8 mouse cellular contexts compared by ENCODE assay signal in the genomic region with DNA sequence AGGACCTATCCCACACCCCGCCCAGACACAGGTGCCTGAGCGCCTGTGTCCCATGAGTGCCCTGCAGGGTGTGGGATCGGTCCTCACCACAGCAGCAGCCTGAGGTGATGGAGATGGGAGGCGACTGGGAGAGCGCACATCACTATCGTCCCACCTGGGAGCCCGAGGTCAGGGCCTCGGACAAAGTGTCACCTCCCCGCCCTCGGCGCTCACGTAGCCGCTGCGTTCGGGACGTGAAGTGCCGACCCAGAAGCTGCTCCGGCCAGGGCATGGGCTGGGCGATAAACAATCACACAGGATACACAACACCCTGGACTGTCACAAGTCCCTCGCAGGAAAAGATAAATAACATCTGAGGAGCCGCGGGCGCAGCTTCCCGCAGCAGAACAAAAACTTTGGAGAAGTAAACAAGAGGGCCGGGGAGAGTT. TPM values are rescaled to one million over a fixed set of nuclear protein-coding genes. Genes with fewer than 3 reads are reported as not detected.
DNase-seq lines count a peak whose midpoint lies in the region; ATAC-seq lines count a peak whose summit lies in the region.

No protein-coding gene starts in this region.

- peak; percentile 40 for DNase-seq in ES-CJ7 (ENCODE audit: low read depth, low spot score)
- no peak for DNase-seq in liver, embryonic 13.5 days
- no peak for DNase-seq in urinary bladder, postnatal 4 days (ENCODE audit: low spot score in 2 of 2)
- no peak for DNase-seq in gastrocnemius, adult 18-20 months (ENCODE audit: low spot score)
- no peak for DNase-seq in layer of hippocampus, adult 9-10 months (ENCODE audit: low spot score)

- H3K9me3 ChIP-seq in embryonic facial prominence, embryonic 13.5 days: 0 out of 2 replicates have a peak, but pooled peaks cover 6% of the 10 kb centered on the region
- no peaks in the 10 kb centered on the region for H3K9me3 ChIP-seq in hindbrain, embryonic 16.5 days (ENCODE audit: control insufficient read depth, low read length)
- 0 out of 2 replicates have a peak, but pooled peaks cover 4% of the 10 kb centered on the region for H3K9me3 ChIP-seq in liver, embryonic 13.5 days (replicated peaks)
- 0 out of 2 replicates have a peak, but pooled peaks cover 4% of the 10 kb centered on the region for H3K9me3 ChIP-seq in neural tube, embryonic 13.5 days

- no peaks in the 10 kb centered on the region for H3K36me3 ChIP-seq in embryonic facial prominence, embryonic 13.5 days
- H3K36me3 ChIP-seq in hindbrain, embryonic 16.5 days (ENCODE audit: control insufficient read depth, insufficient read depth, low read length): no peaks in the 10 kb centered on the region
- H3K36me3 ChIP-seq in liver, embryonic 13.5 days: no peaks in the 10 kb centered on the region
- no peaks in the 10 kb centered on the region for H3K36me3 ChIP-seq in neural tube, embryonic 13.5 days

- H3K27ac ChIP-seq in embryonic facial prominence, embryonic 13.5 days: no peak overlapping the region
- H3K27ac ChIP-seq in hindbrain, embryonic 16.5 days (ENCODE audit: low read depth, low read length): no peak overlapping the region
- H3K27ac ChIP-seq in liver, embryonic 13.5 days: no peak overlapping the region
- H3K27ac ChIP-seq in neural tube, embryonic 13.5 days (replicated peaks): no peak overlapping the region

- peak overlapping the region; percentile 52 for H3K4me2 ChIP-seq in embryonic facial prominence, embryonic 13.5 days
- peak overlapping the region; percentile 39 for H3K4me2 ChIP-seq in hindbrain, embryonic 16.5 days (ENCODE audit: low read length)
- peak overlapping the region; percentile 44 for H3K4me2 ChIP-seq in liver, embryonic 13.5 days
- peak overlapping the region; percentile 39 for H3K4me2 ChIP-seq in neural tube, embryonic 13.5 days

- ATAC-seq in embryonic facial prominence, embryonic 13.5 days (ENCODE audit: insufficient number of reproducible peaks, insufficient read depth, low FRiP score, low TSS enrichment, low read depth): peak; percentile 32; the same call in 1 of the 2 replicates
- no peak for ATAC-seq in hindbrain, embryonic 16.5 days
- peak; percentile 34; the same call in 1 of the 2 replicates for ATAC-seq in liver, embryonic 13.5 days (ENCODE audit: low read depth)
- no peak for ATAC-seq in neural tube, embryonic 13.5 days (ENCODE audit: low read depth)

- H3K9ac ChIP-seq in embryonic facial prominence, embryonic 13.5 days: no peak overlapping the region
- H3K9ac ChIP-seq in hindbrain, embryonic 16.5 days (ENCODE audit: low read depth, low read length): no peak overlapping the region
- no peak overlapping the region for H3K9ac ChIP-seq in liver, embryonic 13.5 days
- no peak overlapping the region for H3K9ac ChIP-seq in neural tube, embryonic 13.5 days

- H3K27me3 ChIP-seq in embryonic facial prominence, embryonic 13.5 days: peaks cover 60% of the 10 kb centered on the region
- peaks cover 19% of the 10 kb centered on the region for H3K27me3 ChIP-seq in hindbrain, embryonic 16.5 days (replicated peaks; ENCODE audit: control insufficient read depth, insufficient read depth, low read length)
- peaks cover 57% of the 10 kb centered on the region for H3K27me3 ChIP-seq in liver, embryonic 13.5 days
- peaks cover 63% of the 10 kb centered on the region for H3K27me3 ChIP-seq in neural tube, embryonic 13.5 days

- 1% methylated on average over 25 of the region's 25 CpGs for whole genome bisulfite sequencing in embryonic facial prominence, embryonic 13.5 days
- WGBS in hindbrain, embryonic 16.5 days: under 1% methylated on average over 25 of the region's 25 CpGs
- WGBS in liver, embryonic 13.5 days (ENCODE audit: insufficient replicate concordance): under 1% methylated on average over 25 of the region's 25 CpGs
- WGBS in neural tube, embryonic 13.5 days: under 1% methylated on average over 25 of the region's 25 CpGs

- peak overlapping the region; percentile 23 for H3K4me3 ChIP-seq in embryonic facial prominence, embryonic 13.5 days
- H3K4me3 ChIP-seq in hindbrain, embryonic 16.5 days (ENCODE audit: low read length): peak overlapping the region; percentile 7; the same call in 1 of the 2 replicates
- H3K4me3 ChIP-seq in liver, embryonic 13.5 days (replicated peaks): peak overlapping the region; percentile 19; the same call in 1 of the 2 replicates
- H3K4me3 ChIP-seq in neural tube, embryonic 13.5 days: peak overlapping the region; percentile 13

- peaks cover 20% of the 10 kb centered on the region for H3K4me1 ChIP-seq in embryonic facial prominence, embryonic 13.5 days
- peaks cover 14% of the 10 kb centered on the region for H3K4me1 ChIP-seq in hindbrain, embryonic 16.5 days (ENCODE audit: control insufficient read depth, insufficient read depth, low read depth, low read length)
- H3K4me1 ChIP-seq in liver, embryonic 13.5 days (replicated peaks): peaks cover 2% of the 10 kb centered on the region
- H3K4me1 ChIP-seq in neural tube, embryonic 13.5 days (replicated peaks): peaks cover 24% of the 10 kb centered on the region

RNA-seq across cellular contexts. Expression of a gene that starts 27.1 kb away (rescaled TPM):
- polyA plus RNA-seq in embryonic facial prominence, embryonic 13.5 days (2015; fragmentation: Nextera tagmentation; extraction: Ambion mirVana): 8.8 and 10.0 TPM in 2 replicates
- polyA plus RNA-seq in hindbrain, embryonic 16.5 days (2015; fragmentation: Nextera tagmentation; extraction: Ambion mirVana): 14.6 and 15.1 TPM in 2 replicates
- 2.4 and 2.8 TPM in 2 replicates for polyA plus RNA-seq in liver, embryonic 13.5 days (2015; fragmentation: Nextera tagmentation; extraction: Ambion mirVana)
- polyA plus RNA-seq in neural tube, embryonic 13.5 days (2015; fragmentation: Nextera tagmentation; extraction: Ambion mirVana): 11.2 and 12.3 TPM in 2 replicates
- 10 to 100 TPM; 25.8 to 28.7 TPM for total RNA-seq in gastrocnemius, adult 18-20 months (2021)

Comparison
In these comparisons a context has a peak if more than half of its experiments do, and no peak if none do; other contexts are left out.
1. ATAC-seq: peak in embryonic facial prominence, embryonic 13.5 days (single experiment) and liver, embryonic 13.5 days (single experiment); none in hindbrain, embryonic 16.5 days (single experiment) and neural tube, embryonic 13.5 days (single experiment).
2. Peak in every context shown above with its lines, with median percentiles within 50 percentile points of each other: H3K4me2 ChIP-seq and H3K4me3 ChIP-seq.